Mouse (Mus musculus) limb, embryonic 12.5 days (tissue): ENCODE measurements around the gene Tab2. TPM values are rescaled to one million over a fixed set of nuclear protein-coding genes. Genes with fewer than 3 reads are reported as not detected.
"Not testable (repeated sequence)": the region's sequence is repeated elsewhere in the genome, so short reads cannot be mapped to it uniquely, and the experiment has no call there.

Source experiments
- ATAC-seq: fragments of 200-750 bp; cut with Nextera tagmentation; 2 replicates; pipeline ENCODE4 v1.8.0; 2017; ENCODE audit warnings: low read depth, moderate TSS enrichment; ENCODE audit not compliant: insufficient number of reproducible peaks, insufficient read depth, low FRiP score, low TSS enrichment
- H3K27ac ChIP-seq: fragments of 300-500 bp; sonication (generic); 2 replicates; pipeline ENCODE4 v1.5.1; 2016; ENCODE audit warnings: mild to moderate bottlenecking, moderate library complexity
- H3K27me3 ChIP-seq: fragments of 300-500 bp; sonication (generic); 2 replicates; pipeline ENCODE4 v1.6.1; 2016; ENCODE audit warnings: mild to moderate bottlenecking, moderate library complexity
- H3K36me3 ChIP-seq: fragments of 300-500 bp; sonication (generic); 2 replicates; pipeline ENCODE4 v1.6.1; 2016; ENCODE audit warnings: mild to moderate bottlenecking, moderate library complexity
- H3K4me1 ChIP-seq: fragments of 300-500 bp; sonication (generic); replicated peaks from 2 replicates; pipeline ENCODE4 v1.6.1; 2016
- H3K4me2 ChIP-seq: fragments of 300-500 bp; sonication (generic); 2 replicates; pipeline ENCODE4 v1.6.1; 2016; ENCODE audit warnings: mild to moderate bottlenecking, moderate library complexity
- H3K4me3 ChIP-seq: fragments of 300-500 bp; sonication (generic); replicated peaks from 2 replicates; pipeline ENCODE4 v1.5.1; 2016; ENCODE audit warnings: mild to moderate bottlenecking
- H3K9ac ChIP-seq: fragments of 300-500 bp; sonication (generic); replicated peaks from 2 replicates; pipeline ENCODE4 v1.6.1; 2016; ENCODE audit warnings: mild to moderate bottlenecking, moderate library complexity
- H3K9me3 ChIP-seq: fragments of 300-500 bp; sonication (generic); 2 replicates; pipeline ENCODE4 v1.6.1; 2016; ENCODE audit warnings: mild to moderate bottlenecking, moderate library complexity
- WGBS: fragments of 180-500 bp; shearing (Covaris S2); methylation state at CpG from one replicate; pipeline ENCODE4 v1.1.7; 2016; 5-methylcytosine and 5-hydroxymethylcytosine counted together
- polyA plus RNA-seq: library from polyadenylated mRNA; unstranded; fragments of >200 nt; fragmentation: Nextera tagmentation; extraction: Ambion mirVana; gene quantifications from 2 replicates; pipeline ENCODE4 v1.2.1, GENCODE M21; 2016

Tab2 gene
- polyA plus RNA-seq, 1 experiment from 2014 or later: 27.5 TPM

GRCm38 (mm10) chr10:7883524-7883923, 72.5 kb downstream of the Tab2 start:
- WGBS: 12% methylated on average over 5 of the region's 5 CpGs
- ATAC-seq: peak; percentile 68; the same call in 1 of the 2 replicates
- no peaks in the 10 kb centered on the region for H3K4me1 ChIP-seq
- H3K36me3 ChIP-seq: no peaks in the 10 kb centered on the region
- H3K27ac ChIP-seq: no peak overlapping the region
- H3K4me2 ChIP-seq: no peak overlapping the region
- no peaks in the 10 kb centered on the region for H3K9me3 ChIP-seq
- H3K4me3 ChIP-seq: no peak overlapping the region
- H3K27me3 ChIP-seq: no peaks in the 10 kb centered on the region
- no peak overlapping the region for H3K9ac ChIP-seq

- Histone ChIP-seq H3K27ac (no peak overlapping the region), H3K9me3 (no peaks in the 10 kb centered on the region), H3K4me1 (no peaks in the 10 kb centered on the region), H3K27me3 (no peaks in the 10 kb centered on the region), H3K4me2 (no peak overlapping the region), H3K9ac (no peak overlapping the region), H3K4me3 (no peak overlapping the region), H3K36me3 (no peaks in the 10 kb centered on the region)
- WGBS: 91% methylated on average over 3 of the region's 3 CpGs
- ATAC-seq: no peak
These were observed 74.1 kb downstream of the Tab2 start for GRCm38 (mm10) chr10:7881971-7882370.

DNA sequence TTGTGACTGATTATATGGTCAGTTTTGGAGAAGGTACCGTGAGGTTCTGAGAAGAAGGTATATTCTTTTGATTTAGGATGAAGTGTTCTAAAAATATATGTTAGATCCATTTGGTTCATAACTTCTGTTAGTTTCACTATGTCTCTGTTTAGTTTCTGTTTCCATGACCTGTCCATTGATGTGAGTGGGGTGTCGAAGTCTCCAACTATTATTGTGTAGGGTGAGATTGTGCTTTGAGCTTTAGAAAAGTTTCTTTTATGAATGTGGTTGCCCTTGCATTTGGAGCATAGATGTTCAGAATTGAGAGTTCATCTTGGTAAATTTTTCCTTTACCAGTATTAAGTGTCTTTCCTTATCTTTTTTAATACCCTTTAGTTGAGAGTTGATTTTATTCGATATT, 75.7 kb downstream of the Tab2 start:
- ATAC-seq, H3K27ac ChIP-seq, H3K4me1 ChIP-seq, H3K9me3 ChIP-seq, H3K27me3 ChIP-seq, H3K9ac ChIP-seq, H3K4me2 ChIP-seq, H3K36me3 ChIP-seq, H3K4me3 ChIP-seq: not testable (repeated sequence)
- WGBS: 93% methylated on average over 3 of the region's 3 CpGs

GRCm38 (mm10) chr10:7874194-7874593, 81.8 kb downstream of the Tab2 start:
- Histone ChIP-seq H3K9me3 (no peaks in the 10 kb centered on the region), H3K4me1 (peaks cover 15% of the 10 kb centered on the region), H3K36me3 (no peaks in the 10 kb centered on the region), H3K4me2 (no peak overlapping the region), H3K27me3 (peaks cover 6% of the 10 kb centered on the region), H3K9ac (no peak overlapping the region), H3K27ac (no peak overlapping the region), H3K4me3 (no peak overlapping the region)
- ATAC-seq: no peak
- 84% methylated on average over 7 of the region's 7 CpGs for WGBS

- no peaks in the 10 kb centered on the region for H3K36me3 ChIP-seq
- no peak for ATAC-seq
- 73% methylated on average over 5 of the region's 5 CpGs for WGBS
- H3K9me3 ChIP-seq: no peaks in the 10 kb centered on the region
- no peak overlapping the region for H3K9ac ChIP-seq
- H3K4me1 ChIP-seq: peaks cover 24% of the 10 kb centered on the region
- H3K27me3 ChIP-seq: peaks cover 32% of the 10 kb centered on the region
- H3K27ac ChIP-seq: no peak overlapping the region
- H3K4me3 ChIP-seq: no peak overlapping the region
- H3K4me2 ChIP-seq: no peak overlapping the region
These were observed 84.5 kb downstream of the Tab2 start for GRCm38 (mm10) chr10:7871381-7872020.

- Histone ChIP-seq H3K4me2 (no peak overlapping the region), H3K27ac (no peak overlapping the region), H3K36me3 (no peaks in the 10 kb centered on the region), H3K9me3 (no peaks in the 10 kb centered on the region), H3K4me1 (peaks cover 24% of the 10 kb centered on the region), H3K27me3 (peaks cover 37% of the 10 kb centered on the region), H3K9ac (no peak overlapping the region), H3K4me3 (no peak overlapping the region)
- no peak for ATAC-seq
- WGBS: 68% methylated on average over 11 of the region's 11 CpGs
These were observed 85.3 kb downstream of the Tab2 start for GRCm38 (mm10) chr10:7870571-7871315.

GRCm38 (mm10) chr10:7869746-7870145, 86.3 kb downstream of the Tab2 start:
- WGBS: 59% methylated on average over 8 of the region's 8 CpGs

GRCm38 (mm10) chr10:7867666-7868030, 88.4 kb downstream of the Tab2 start:
- H3K9ac ChIP-seq: peak overlapping the region; percentile 54
- peaks cover 39% of the 10 kb centered on the region for H3K27me3 ChIP-seq
- H3K9me3 ChIP-seq: no peaks in the 10 kb centered on the region
- H3K4me2 ChIP-seq: peak overlapping the region; percentile 78
- no peaks in the 10 kb centered on the region for H3K36me3 ChIP-seq
- ATAC-seq: no peak
- peak overlapping the region; percentile 42 for H3K4me3 ChIP-seq
- H3K27ac ChIP-seq: no peak overlapping the region
- peaks cover 27% of the 10 kb centered on the region for H3K4me1 ChIP-seq
- WGBS: 25% methylated on average over 21 of the region's 21 CpGs

More at GRCm38 (mm10) chr10:7869746-7870145, 86.3 kb downstream of the Tab2 start:
- Histone ChIP-seq H3K9ac (no peak overlapping the region), H3K4me1 (peaks cover 24% of the 10 kb centered on the region), H3K36me3 (no peaks in the 10 kb centered on the region), H3K9me3 (no peaks in the 10 kb centered on the region), H3K4me3 (no peak overlapping the region), H3K27ac (no peak overlapping the region), H3K27me3 (peaks cover 37% of the 10 kb centered on the region), H3K4me2 (no peak overlapping the region)
- no peak for ATAC-seq

- Histone ChIP-seq H3K27me3 (peaks cover 39% of the 10 kb centered on the region), H3K4me1 (peaks cover 30% of the 10 kb centered on the region), H3K27ac (no peak overlapping the region), H3K36me3 (no peaks in the 10 kb centered on the region), H3K9ac (peak overlapping the region; percentile 54), H3K4me3 (peak overlapping the region; percentile 42), H3K4me2 (peak overlapping the region; percentile 78), H3K9me3 (no peaks in the 10 kb centered on the region)
- 19% methylated on average over 50 of the region's 50 CpGs for WGBS
- no peak for ATAC-seq
These were observed 89.0 kb downstream of the Tab2 start for GRCm38 (mm10) chr10:7866762-7867665.

- Histone ChIP-seq H3K27me3 (peaks cover 39% of the 10 kb centered on the region), H3K4me1 (peaks cover 21% of the 10 kb centered on the region), H3K9ac (no peak overlapping the region), H3K36me3 (no peaks in the 10 kb centered on the region), H3K4me3 (no peak overlapping the region), H3K4me2 (no peak overlapping the region), H3K27ac (no peak overlapping the region), H3K9me3 (no peaks in the 10 kb centered on the region)
- WGBS: 88% methylated on average over 3 of the region's 3 CpGs
- no peak for ATAC-seq
These were observed 91.2 kb downstream of the Tab2 start for GRCm38 (mm10) chr10:7864806-7865205.

- no peak for ATAC-seq
- H3K36me3 ChIP-seq: no peaks in the 10 kb centered on the region
- peaks cover 33% of the 10 kb centered on the region for H3K27me3 ChIP-seq
- H3K4me2 ChIP-seq: no peak overlapping the region
- no peaks in the 10 kb centered on the region for H3K9me3 ChIP-seq
- WGBS: 69% methylated on average over 6 of the region's 6 CpGs
- H3K4me3 ChIP-seq: no peak overlapping the region
- H3K9ac ChIP-seq: no peak overlapping the region
- peaks cover 18% of the 10 kb centered on the region for H3K4me1 ChIP-seq
- H3K27ac ChIP-seq: no peak overlapping the region
These were observed 91.8 kb downstream of the Tab2 start for GRCm38 (mm10) chr10:7864184-7864583.
